Mouse (Mus musculus) CH12.LX (cell line): ENCODE measurements around the gene 1700010B08Rik. TPM values are rescaled to one million over a fixed set of nuclear protein-coding genes. Genes with fewer than 3 reads are reported as not detected.

ENCODE experiments used
- DNase-seq: peaks from one replicate; pipeline ENCODE4 v3.0.0-alpha.2; 2013; ENCODE audit errors: extremely low read depth
- H3K27ac ChIP-seq: 2 replicates; pipeline ENCODE4 v1.5.1; 2012; ENCODE audit warnings: low read depth, mild to moderate bottlenecking, control low read depth, moderate library complexity; ENCODE audit not compliant: insufficient read depth
- H3K27me3 ChIP-seq: replicated peaks from 2 replicates; pipeline ENCODE3; 2012; ENCODE audit warnings: inconsistent platforms
- H3K36me3 ChIP-seq, 2 experiments: replicated peaks in 1 of 2; 2 replicates each; pipeline versions ENCODE3 to v1.6.1; 2012; ENCODE audit warnings: inconsistent platforms in 1 of 2, low read length in 1 of 2, mild to moderate bottlenecking in 1 of 2, mixed read lengths in 1 of 2, moderate library complexity in 1 of 2; ENCODE audit not compliant: control insufficient read depth in 1 of 2, insufficient read depth in 1 of 2
- H3K4me1 ChIP-seq, 2 experiments: 2 replicates each; pipeline ENCODE4 v1.6.1; 2012; ENCODE audit warnings: inconsistent platforms in 1 of 2, moderate library complexity in 1 of 2; ENCODE audit not compliant: insufficient read depth in 2 of 2, control insufficient read depth in 1 of 2
- H3K4me2 ChIP-seq: 2 replicates; pipeline ENCODE4 v1.6.1; 2012; ENCODE audit warnings: low read depth, mild to moderate bottlenecking, control low read depth; ENCODE audit not compliant: poor library complexity, insufficient read depth, severe bottlenecking
- H3K4me3 ChIP-seq, 3 experiments: fragments of 150-350 bp in 1 of 3; sonication (generic) in 1 of 3; replicated peaks in 1 of 3; 2 replicates each; pipeline versions ENCODE3 to v1.5.1; 2011 to 2012; ENCODE audit warnings: low read depth in 2 of 3, low read length in 2 of 3, mild to moderate bottlenecking in 2 of 3, moderate library complexity in 2 of 3, control low read depth in 1 of 3, improper control_type of control experiment in 1 of 3, inconsistent platforms in 1 of 3, mixed read lengths in 1 of 3; ENCODE audit not compliant: poor library complexity in 1 of 3
- H3K79me2 ChIP-seq: replicated peaks from 2 replicates; pipeline ENCODE4 v1.6.1; 2012; ENCODE audit warnings: mild to moderate bottlenecking, moderate library complexity; ENCODE audit not compliant: control insufficient read depth, poor library complexity, insufficient read depth, severe bottlenecking; ENCODE audit errors: extremely low read depth
- H3K9ac ChIP-seq: 2 replicates; pipeline ENCODE4 v1.6.1; 2012; ENCODE audit warnings: low read depth, mild to moderate bottlenecking, control low read depth, moderate library complexity; ENCODE audit not compliant: insufficient read depth
- H3K9me3 ChIP-seq: replicated peaks from 2 replicates; pipeline ENCODE3; 2012; ENCODE audit warnings: low read length, inconsistent platforms, mixed read lengths
- BHLHE40 ChIP-seq: IDR thresholded peaks from 2 replicates; pipeline ENCODE4 v1.6.1; 2011; ENCODE audit warnings: mild to moderate bottlenecking, low read depth, low read length, improper control_type of control experiment
- CHD2 ChIP-seq: IDR thresholded peaks from 2 replicates; pipeline ENCODE4 v1.6.1; 2011; ENCODE audit warnings: low read length, improper control_type of control experiment
- CTCF ChIP-seq, 2 experiments: IDR thresholded peaks in 1 of 2; conservative IDR thresholded peaks in 1 of 2; 2 replicates each; pipeline ENCODE4 v1.5.1; 2011 to 2012; ENCODE audit warnings: low read depth in 2 of 2, low read length in 2 of 2, improper control_type of control experiment in 1 of 2, inconsistent platforms in 1 of 2, mild to moderate bottlenecking in 1 of 2, moderate library complexity in 1 of 2
- E2F4 ChIP-seq: IDR thresholded peaks from 2 replicates; pipeline ENCODE4 v1.6.1; 2011; ENCODE audit warnings: low read depth, low read length, improper control_type of control experiment; ENCODE audit not compliant: insufficient replicate concordance
- EP300 ChIP-seq: IDR thresholded peaks from 2 replicates; pipeline ENCODE4 v1.6.1; 2011; ENCODE audit warnings: low read length, improper control_type of control experiment
- ETS1 ChIP-seq: conservative IDR thresholded peaks from 2 replicates; pipeline ENCODE4 v1.6.1; 2012; ENCODE audit warnings: low read depth, mild to moderate bottlenecking, inconsistent platforms, low read length, improper control_type of control experiment, moderate library complexity
- GABPA ChIP-seq: IDR thresholded peaks from 2 replicates; pipeline ENCODE4 v1.6.1; 2012; ENCODE audit warnings: low read depth, low read length, improper control_type of control experiment, inconsistent platforms; ENCODE audit not compliant: insufficient replicate concordance
- JUN ChIP-seq: IDR thresholded peaks from 2 replicates; pipeline ENCODE4 v1.6.1; 2011; ENCODE audit warnings: low read depth, mild to moderate bottlenecking, low read length, improper control_type of control experiment, moderate library complexity; ENCODE audit not compliant: insufficient read depth
- JUND ChIP-seq: conservative IDR thresholded peaks from 2 replicates; pipeline ENCODE4 v1.6.1; 2011; ENCODE audit warnings: low read depth, low read length, improper control_type of control experiment
- KAT2A ChIP-seq: IDR thresholded peaks from 2 replicates; pipeline ENCODE4 v1.6.1; 2012; ENCODE audit warnings: low read length, improper control_type of control experiment, inconsistent platforms; ENCODE audit not compliant: insufficient replicate concordance
- MAX ChIP-seq: IDR thresholded peaks from 2 replicates; pipeline ENCODE4 v1.6.1; 2011; ENCODE audit warnings: low read length, improper control_type of control experiment
- MEF2A ChIP-seq: IDR thresholded peaks from 2 replicates; pipeline ENCODE4 v1.6.1; 2014; ENCODE audit warnings: low read depth, mild to moderate bottlenecking, inconsistent platforms, low read length, improper control_type of control experiment, borderline replicate concordance
- MXI1 ChIP-seq: IDR thresholded peaks from 2 replicates; pipeline ENCODE4 v1.6.1; 2011; ENCODE audit warnings: mild to moderate bottlenecking, low read depth, low read length, improper control_type of control experiment
- MYC ChIP-seq: IDR thresholded peaks from 2 replicates; pipeline ENCODE4 v1.6.1; 2011; ENCODE audit warnings: low read depth, mild to moderate bottlenecking, improper control_type of control experiment, low read length
- NRF1 ChIP-seq: IDR thresholded peaks from 2 replicates; pipeline ENCODE4 v1.6.1; 2014; ENCODE audit warnings: low read depth, mild to moderate bottlenecking, inconsistent platforms, low read length, improper control_type of control experiment, moderate library complexity
- PAX5 ChIP-seq: IDR thresholded peaks from 2 replicates; pipeline ENCODE4 v1.6.1; 2012; ENCODE audit warnings: low read length, inconsistent platforms, mixed read lengths
- POLR2A ChIP-seq: IDR thresholded peaks from 2 replicates; pipeline ENCODE4 v1.6.1; 2011; ENCODE audit warnings: low read depth, mild to moderate bottlenecking, improper control_type of control experiment, low read length
- POLR2AphosphoS2 ChIP-seq: IDR thresholded peaks from 2 replicates; pipeline ENCODE4 v1.6.1; 2011; ENCODE audit warnings: low read depth, low read length, improper control_type of control experiment
- SMC3 ChIP-seq: IDR thresholded peaks from 2 replicates; pipeline ENCODE4 v1.6.1; 2011; ENCODE audit warnings: low read depth, low read length, improper control_type of control experiment
- TBP ChIP-seq: conservative IDR thresholded peaks from 2 replicates; pipeline ENCODE4 v1.6.1; 2011; ENCODE audit warnings: low read depth, low read length, improper control_type of control experiment
- UBTF ChIP-seq: IDR thresholded peaks from 2 replicates; pipeline ENCODE4 v1.6.1; 2012; ENCODE audit warnings: low read depth, mild to moderate bottlenecking, inconsistent platforms, low read length, improper control_type of control experiment, moderate library complexity
- USF1 ChIP-seq: IDR thresholded peaks from 2 replicates; pipeline ENCODE4 v1.6.1; 2014; ENCODE audit warnings: low read depth, mild to moderate bottlenecking, inconsistent platforms, low read length, improper control_type of control experiment
- ZC3H11A ChIP-seq: IDR thresholded peaks from 2 replicates; pipeline ENCODE4 v1.6.1; 2012; ENCODE audit warnings: low read depth, mild to moderate bottlenecking, inconsistent platforms, low read length, improper control_type of control experiment
- ZMIZ1 ChIP-seq: IDR thresholded peaks from 2 replicates; pipeline ENCODE4 v1.6.1; 2012; ENCODE audit warnings: low read depth, mild to moderate bottlenecking, inconsistent platforms, low read length, improper control_type of control experiment
- ZNF384 ChIP-seq: IDR thresholded peaks from 2 replicates; pipeline ENCODE4 v1.6.1; 2012; ENCODE audit warnings: low read depth, low read length, improper control_type of control experiment, inconsistent platforms
- dilution Hi-C: fragments of 300-500 bp; cut with MboI; formaldehyde crosslinking; loops from 2 replicates; pipeline ENCODE4 v1.14.3; 2020; ENCODE audit warnings: low sequenced_read_pairs; ENCODE audit not compliant: extremely low pct_unique_long_range_greater_than_20kb, extremely low pct_ligation_motif_present
- in situ Hi-C: fragments of 300-500 bp; cut with MboI; formaldehyde crosslinking; loops from 3 replicates; pipeline ENCODE4 v1.14.3; 2019; ENCODE audit warnings: low sequenced_read_pairs, low pct_ligation_motif_present, low pct_unique_long_range_greater_than_20kb, mixed read lengths
- polyA plus RNA-seq: library from polyadenylated mRNA; unstranded; fragments of >175 nt; gene quantifications from 2 replicates; pipeline ENCODE4 v1.2.1, GENCODE M21; 2012; ENCODE audit warnings: low read depth; ENCODE audit not compliant: insufficient read length
- total RNA-seq, 2 experiments: library from RNA; depleted of rRNA; stranded (reverse); fragments of 300-350 nt in 1 of 2; fragments of >200 nt in 1 of 2; gene quantifications; 2 replicates each; pipeline ENCODE4 v1.2.3; 2012 to 2014

The 1700010B08Rik gene
- total and polyA plus RNA-seq, 3 experiments: not detected

GRCm38 (mm10) chr2:173744070-173744815, 25.0 kb downstream of the 1700010B08Rik start:
- no peaks in the 10 kb centered on the region for H3K9me3 ChIP-seq
- in situ Hi-C loops: no loop called here
- H3K27ac ChIP-seq: no peak overlapping the region
- dilution Hi-C loops: no loop called here
- H3K9ac ChIP-seq: no peak overlapping the region
- peaks cover 3 to 65% of the 10 kb centered on the region in 2 experiments for H3K36me3 ChIP-seq
- H3K4me1 ChIP-seq: peaks cover 11 to 21% of the 10 kb centered on the region in 2 experiments
- H3K4me3 ChIP-seq: no peak overlapping the region
- no peak for DNase-seq
- H3K4me2 ChIP-seq: no peak overlapping the region
- H3K79me2 ChIP-seq: peaks cover 56% of the 10 kb centered on the region
- no peak for TF ChIP-seq ZMIZ1
- TF ChIP-seq NRF1: no peak
- TF ChIP-seq PAX5: no peak
- TF ChIP-seq ZC3H11A: no peak
- no peak for TF ChIP-seq UBTF
- no peak for TF ChIP-seq KAT2A
- no peak for TF ChIP-seq CHD2
- TF ChIP-seq POLR2AphosphoS2: no peak
- TF ChIP-seq EP300: no peak
- no peak for TF ChIP-seq E2F4
- TF ChIP-seq GABPA: no peak
- no peak for TF ChIP-seq TBP
- TF ChIP-seq MXI1: no peak
- no peak for TF ChIP-seq ETS1
- no peak for TF ChIP-seq USF1
- TF ChIP-seq POLR2A: no peak
- no peak for TF ChIP-seq JUN
- TF ChIP-seq JUND: no peak
- no peak for TF ChIP-seq ZNF384
- TF ChIP-seq, all 38 proteins: peak for 0
- no peaks in the 10 kb centered on the region for H3K27me3 ChIP-seq

GRCm38 (mm10) chr2:173748961-173749659, 29.9 kb downstream of the 1700010B08Rik start:
- DNase-seq: no peak
- no peak overlapping the region for H3K4me2 ChIP-seq
- H3K9ac ChIP-seq: no peak overlapping the region
- H3K9me3 ChIP-seq: no peaks in the 10 kb centered on the region
- H3K27me3 ChIP-seq: no peaks in the 10 kb centered on the region
- dilution Hi-C loops: no loop called here
- H3K4me1 ChIP-seq: peaks cover 3 to 4% of the 10 kb centered on the region in 2 experiments
- in situ Hi-C loops: no loop called here
- no peak overlapping the region for H3K27ac ChIP-seq
- peaks cover 5 to 41% of the 10 kb centered on the region in 2 experiments for H3K36me3 ChIP-seq
- no peak overlapping the region for H3K4me3 ChIP-seq
- H3K79me2 ChIP-seq: peaks cover 19% of the 10 kb centered on the region
- TF ChIP-seq MYC (no peak), BHLHE40 (no peak), MEF2A (no peak), GABPA (no peak), EP300 (no peak), ZMIZ1 (no peak), JUND (no peak), MAX (no peak), CTCF (conservative IDR thresholded peaks at IDR 0.05 in 1 of 2, IDR thresholded peaks at IDR 0.05 in 1 of 2; ENCODE audit: low read depth in 2 of 2, low read length in 2 of 2) (no peak), SMC3 (no peak), POLR2A (no peak), TBP (no peak), ETS1 (no peak), ZC3H11A (no peak), ZNF384 (no peak), UBTF (no peak)
